Mouse (Mus musculus): ENCODE measurements around the gene Aox2.

DNA sequence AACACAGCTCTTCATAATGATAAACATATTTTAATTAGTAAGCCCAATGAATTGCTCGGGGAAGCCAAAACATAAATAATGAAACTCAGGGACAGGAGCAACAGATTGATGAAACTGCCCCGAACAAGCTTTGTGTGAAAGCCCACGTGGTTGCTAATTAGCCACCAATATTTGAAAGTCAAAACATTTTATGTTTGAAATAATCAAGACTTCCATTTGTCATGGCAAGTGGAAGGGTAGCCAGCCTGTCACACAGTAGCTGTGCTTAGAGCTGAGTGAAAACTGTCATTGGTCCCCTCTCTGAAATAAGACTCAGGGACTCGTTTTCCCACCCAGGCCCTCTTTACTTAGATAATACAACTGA, 3.5 kb downstream of the Aox2 start:
- TF ChIP-seq CTCF (IDR thresholded peaks at IDR 0.05; ENCODE audit: extremely low read depth, insufficient read depth, low read length) = no peak
- no peak for TF ChIP-seq POLR2A (IDR thresholded peaks at IDR 0.05; ENCODE audit: extremely low read depth, insufficient read depth, low read length)
